Mouse (Mus musculus) kidney, embryonic 16.5 days (tissue): ENCODE measurements around the gene Atp2c1. TPM values are rescaled to one million over a fixed set of nuclear protein-coding genes. Genes with fewer than 3 reads are reported as not detected.
A peak's percentile ranks its signal among the peaks of the same experiment; 100 is the strongest.

Experiments
- ATAC-seq: fragments of 200-750 bp; cut with Nextera tagmentation; 2 replicates; pipeline ENCODE4 v1.8.0; 2017; ENCODE audit warnings: moderate TSS enrichment; ENCODE audit not compliant: low FRiP score, low TSS enrichment
- H3K27ac ChIP-seq: fragments of 300-500 bp; sonication (generic); 2 replicates; pipeline ENCODE4 v1.5.1; 2014; ENCODE audit warnings: low read length
- H3K27me3 ChIP-seq: fragments of 300-500 bp; sonication (generic); 2 replicates; pipeline ENCODE4 v1.6.1; 2014; ENCODE audit warnings: low read length, control low read depth, mixed read lengths; ENCODE audit not compliant: insufficient read depth
- H3K36me3 ChIP-seq: fragments of 300-500 bp; sonication (generic); 2 replicates; pipeline ENCODE4 v1.6.1; 2014; ENCODE audit warnings: low read length, control low read depth, mixed read lengths; ENCODE audit not compliant: insufficient read depth
- H3K4me1 ChIP-seq: fragments of 300-500 bp; sonication (generic); 2 replicates; pipeline ENCODE4 v1.6.1; 2014; ENCODE audit warnings: low read length, control low read depth, mixed read lengths; ENCODE audit not compliant: insufficient read depth
- H3K4me2 ChIP-seq: fragments of 300-500 bp; sonication (generic); replicated peaks from 2 replicates; pipeline ENCODE4 v1.6.1; 2014; ENCODE audit warnings: low read depth, low read length
- H3K4me3 ChIP-seq: fragments of 300-500 bp; sonication (generic); 2 replicates; pipeline ENCODE4 v1.5.1; 2014; ENCODE audit warnings: mild to moderate bottlenecking, low read length
- H3K9ac ChIP-seq: fragments of 300-500 bp; sonication (generic); replicated peaks from 2 replicates; pipeline ENCODE4 v1.6.1; 2014; ENCODE audit warnings: low read length
- H3K9me3 ChIP-seq: fragments of 300-500 bp; sonication (generic); 2 replicates; pipeline ENCODE4 v1.6.1; 2016; ENCODE audit warnings: low read length, control low read depth
- WGBS: fragments of 180-500 bp; shearing (Covaris S2); extraction: QIAGEN DNeasy Blood & Tissue Kit; methylation state at CpG from one replicate; pipeline ENCODE4 v1.1.7; 2014; 5-methylcytosine and 5-hydroxymethylcytosine counted together
- polyA plus RNA-seq: library from polyadenylated mRNA; unstranded; fragments of >200 nt; fragmentation: Nextera tagmentation; extraction: Ambion mirVana; gene quantifications from 2 replicates; pipeline ENCODE4 v1.2.1, GENCODE M21; 2015

Atp2c1 gene
- polyA plus RNA-seq, 1 experiment from 2014 or later: 76.3 TPM

DNA sequence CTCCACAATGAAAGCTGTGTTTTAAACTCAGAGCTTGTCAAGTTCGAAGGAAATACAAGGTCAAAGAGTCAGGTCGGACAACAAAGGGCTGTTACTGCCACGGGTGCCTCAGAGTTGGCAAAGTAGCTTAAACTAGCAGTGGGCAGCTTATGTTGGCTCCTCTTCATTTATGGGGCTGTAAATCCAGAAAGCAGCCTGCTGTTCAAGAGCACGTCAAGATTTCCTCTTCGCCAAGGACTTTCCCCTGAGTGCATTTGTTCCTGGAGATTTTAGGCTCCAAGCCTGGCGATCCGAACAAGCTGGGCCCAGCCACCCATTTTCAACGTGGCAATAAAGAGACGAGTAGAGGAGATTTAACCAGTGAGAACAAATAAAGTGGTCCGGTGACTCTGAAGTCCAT lies 9.8 kb upstream of the Atp2c1 start:
- H3K4me2 ChIP-seq: no peak overlapping the region
- H3K27me3 ChIP-seq: no peaks in the 10 kb centered on the region
- H3K36me3 ChIP-seq: no peaks in the 10 kb centered on the region
- no peak overlapping the region for H3K27ac ChIP-seq
- ATAC-seq: no peak
- 20% methylated on average over 10 of the region's 10 CpGs for WGBS
- H3K4me3 ChIP-seq: no peak overlapping the region
- H3K4me1 ChIP-seq: peaks cover 15% of the 10 kb centered on the region
- no peak overlapping the region for H3K9ac ChIP-seq
- 0 out of 2 replicates have a peak, but pooled peaks cover 3% of the 10 kb centered on the region for H3K9me3 ChIP-seq

DNA sequence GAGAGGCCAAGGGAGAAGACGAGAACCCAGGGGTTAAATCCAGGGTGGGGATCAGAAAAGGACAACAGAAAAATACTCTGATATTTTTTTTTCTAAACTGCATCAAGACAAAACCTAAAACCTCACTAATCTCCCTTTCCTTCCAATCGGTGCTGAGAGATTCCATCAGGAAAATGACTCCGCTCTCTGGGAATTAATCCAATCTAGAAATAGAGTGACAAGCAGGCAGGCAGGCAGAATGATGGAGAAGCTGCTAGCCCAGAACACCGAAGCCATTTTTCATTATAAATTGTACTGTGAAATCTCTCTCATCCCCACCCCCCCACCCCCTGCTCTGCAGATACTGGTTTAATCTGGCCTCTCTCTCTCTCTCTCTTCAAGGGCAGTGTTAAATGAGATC lies 1.8 kb downstream of the Atp2c1 start:
- ATAC-seq: no peak
- 48% methylated on average over 4 of the region's 4 CpGs for WGBS
- Histone ChIP-seq H3K36me3 (no peaks in the 10 kb centered on the region), H3K9ac (no peak overlapping the region), H3K4me1 (peaks cover 9% of the 10 kb centered on the region), H3K4me3 (no peak overlapping the region), H3K4me2 (no peak overlapping the region), H3K27me3 (no peaks in the 10 kb centered on the region), H3K9me3 (no peaks in the 10 kb centered on the region), H3K27ac (no peak overlapping the region)

GRCm38 (mm10) chr9:105523038-105523437 lies 4.1 kb downstream of the Atp2c1 start:
- no peak overlapping the region for H3K27ac ChIP-seq
- H3K36me3 ChIP-seq: no peaks in the 10 kb centered on the region
- ATAC-seq: no peak
- H3K4me2 ChIP-seq: no peak overlapping the region
- no peak overlapping the region for H3K9ac ChIP-seq
- H3K27me3 ChIP-seq: no peaks in the 10 kb centered on the region
- WGBS: 58% methylated on average over 2 of the region's 2 CpGs
- H3K9me3 ChIP-seq: no peaks in the 10 kb centered on the region
- peaks cover 9% of the 10 kb centered on the region for H3K4me1 ChIP-seq
- no peak overlapping the region for H3K4me3 ChIP-seq

DNA sequence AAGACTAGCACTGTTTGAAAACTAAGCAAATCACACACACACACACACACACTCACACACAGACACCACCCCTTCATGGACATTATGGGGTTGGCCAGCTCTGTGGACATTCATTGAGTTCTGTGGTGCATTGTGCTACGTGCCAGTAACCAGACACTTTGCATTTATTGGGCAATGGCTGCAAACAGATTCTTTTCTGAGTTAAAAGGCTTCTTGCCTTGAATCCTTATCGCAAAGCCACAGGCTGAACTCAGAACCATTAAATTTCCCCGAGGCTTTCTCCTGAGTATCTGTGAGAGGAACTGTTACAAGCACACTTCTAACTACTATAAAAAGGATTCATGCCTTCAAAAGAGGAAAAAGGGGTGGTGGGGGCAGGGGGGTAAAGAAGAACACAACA lies 5.1 kb downstream of the Atp2c1 start:
- H3K36me3 ChIP-seq: no peaks in the 10 kb centered on the region
- no peak overlapping the region for H3K27ac ChIP-seq
- peaks cover 9% of the 10 kb centered on the region for H3K4me1 ChIP-seq
- no peak overlapping the region for H3K4me3 ChIP-seq
- H3K9ac ChIP-seq: no peak overlapping the region
- 30% methylated on average over 3 of the region's 3 CpGs for WGBS
- H3K9me3 ChIP-seq: no peaks in the 10 kb centered on the region
- H3K27me3 ChIP-seq: no peaks in the 10 kb centered on the region
- no peak for ATAC-seq
- H3K4me2 ChIP-seq: no peak overlapping the region

GRCm38 (mm10) chr9:105520776-105521552 lies 6.2 kb downstream of the Atp2c1 start:
- Histone ChIP-seq H3K27ac (no peak overlapping the region), H3K27me3 (no peaks in the 10 kb centered on the region), H3K9me3 (no peaks in the 10 kb centered on the region), H3K4me1 (peaks cover 9% of the 10 kb centered on the region), H3K4me3 (peak overlapping the region; percentile 23), H3K4me2 (peak overlapping the region; percentile 47), H3K36me3 (no peaks in the 10 kb centered on the region), H3K9ac (no peak overlapping the region)
- ATAC-seq: 0 out of 2 replicates have a peak, but pooled peaks have one; percentile 26
- 24% methylated on average over 24 of the region's 24 CpGs for WGBS

DNA sequence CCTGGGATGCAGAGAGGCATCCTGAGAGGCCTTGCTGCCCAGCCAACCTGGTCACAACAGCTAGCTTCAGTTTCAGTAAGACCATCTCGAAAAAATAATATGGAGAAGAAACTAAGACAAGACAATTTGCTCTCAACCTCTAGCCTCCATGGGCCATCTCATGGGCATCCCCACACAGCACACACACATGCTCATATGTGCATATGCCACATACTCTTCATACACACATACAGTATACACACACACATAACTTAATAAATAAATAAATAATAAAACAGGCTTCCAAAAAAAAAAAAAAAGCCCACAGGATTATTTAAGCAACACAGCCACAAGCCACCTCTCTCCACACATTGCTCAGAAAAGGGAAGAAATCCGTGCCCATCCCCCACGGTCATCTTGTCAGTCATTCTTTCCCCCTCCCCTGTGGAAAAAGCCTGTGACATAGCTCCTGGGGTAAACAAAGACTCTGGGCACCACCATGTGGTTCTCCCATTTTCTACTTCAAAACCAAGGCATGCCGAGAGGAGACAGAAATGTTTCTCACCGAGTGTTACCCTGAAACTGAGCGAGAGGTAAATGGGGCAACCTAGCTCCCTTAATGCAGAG lies 7.7 kb downstream of the Atp2c1 start:
- H3K9ac ChIP-seq: no peak overlapping the region
- no peaks in the 10 kb centered on the region for H3K27me3 ChIP-seq
- H3K9me3 ChIP-seq: no peaks in the 10 kb centered on the region
- no peak for ATAC-seq
- no peak overlapping the region for H3K4me2 ChIP-seq
- no peak overlapping the region for H3K4me3 ChIP-seq
- peaks cover 9% of the 10 kb centered on the region for H3K4me1 ChIP-seq
- no peak overlapping the region for H3K27ac ChIP-seq
- H3K36me3 ChIP-seq: no peaks in the 10 kb centered on the region
- 65% methylated on average over 6 of the region's 6 CpGs for WGBS

- 84% methylated on average over 5 of the region's 5 CpGs for WGBS
- Histone ChIP-seq H3K4me3 (no peak overlapping the region), H3K4me2 (no peak overlapping the region), H3K4me1 (no peaks in the 10 kb centered on the region), H3K27ac (no peak overlapping the region), H3K9ac (no peak overlapping the region), H3K9me3 (no peaks in the 10 kb centered on the region), H3K27me3 (no peaks in the 10 kb centered on the region), H3K36me3 (no peaks in the 10 kb centered on the region)
- no peak for ATAC-seq
Measured at GRCm38 (mm10) chr9:105503690-105504089, 23.4 kb downstream of the Atp2c1 start.

GRCm38 (mm10) chr9:105502389-105502788 lies 24.7 kb downstream of the Atp2c1 start:
- H3K4me1 ChIP-seq: no peaks in the 10 kb centered on the region
- no peaks in the 10 kb centered on the region for H3K9me3 ChIP-seq
- no peak overlapping the region for H3K27ac ChIP-seq
- WGBS: 69% methylated on average over 4 of the region's 4 CpGs
- no peak overlapping the region for H3K4me2 ChIP-seq
- no peak for ATAC-seq
- no peaks in the 10 kb centered on the region for H3K27me3 ChIP-seq
- no peaks in the 10 kb centered on the region for H3K36me3 ChIP-seq
- no peak overlapping the region for H3K4me3 ChIP-seq
- no peak overlapping the region for H3K9ac ChIP-seq

DNA sequence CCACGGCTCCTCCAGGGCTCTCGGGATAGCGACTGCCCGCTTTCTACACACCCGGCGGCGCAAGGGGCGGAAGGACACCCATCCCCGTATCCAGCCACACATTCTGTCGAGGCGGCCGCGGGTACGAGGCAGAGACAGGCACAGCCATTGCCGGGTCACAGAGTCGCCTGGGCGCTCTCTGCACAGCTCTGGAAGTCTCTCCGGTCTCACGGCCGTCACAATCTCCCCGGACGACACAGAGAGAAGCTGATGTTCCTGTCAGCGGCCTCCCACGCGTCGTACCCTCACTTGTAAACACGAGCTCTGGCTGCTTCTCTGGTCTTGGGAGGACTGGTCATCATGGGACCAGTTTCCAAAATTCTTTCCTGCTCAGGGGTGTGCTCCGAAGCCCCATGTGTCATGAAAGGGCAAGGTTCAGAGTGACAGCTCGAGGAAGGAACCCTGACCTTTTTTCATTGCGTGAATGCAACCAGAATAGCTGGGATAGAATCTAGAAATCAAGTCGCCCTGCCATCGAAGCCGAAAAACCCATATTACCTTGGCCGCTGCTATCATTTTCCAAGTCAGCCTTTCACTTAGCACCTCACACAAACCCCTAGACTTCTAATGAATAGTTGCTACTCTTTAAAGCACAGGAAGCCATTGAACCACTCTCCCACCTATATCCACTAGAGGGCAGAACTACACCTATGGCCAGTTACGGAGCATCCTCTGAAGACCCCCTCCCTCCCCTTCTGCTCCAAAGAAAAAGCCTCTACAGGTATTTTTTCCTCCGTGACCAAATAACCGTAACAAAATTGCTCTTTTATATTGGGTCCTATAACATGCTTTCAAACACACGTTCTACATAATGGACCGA lies 31.6 kb downstream of the Atp2c1 start:
- WGBS: 1% methylated on average over 39 of the region's 39 CpGs
- peaks cover 31% of the 10 kb centered on the region for H3K4me1 ChIP-seq
- peak overlapping the region; percentile 96 for H3K27ac ChIP-seq
- no peaks in the 10 kb centered on the region for H3K9me3 ChIP-seq
- H3K9ac ChIP-seq: peak overlapping the region; percentile 94
- peak overlapping the region; percentile 89 for H3K4me2 ChIP-seq
- peak; percentile 43 for ATAC-seq
- no peaks in the 10 kb centered on the region for H3K36me3 ChIP-seq
- H3K4me3 ChIP-seq: peak overlapping the region; percentile 75
- no peaks in the 10 kb centered on the region for H3K27me3 ChIP-seq
